Mouse (Mus musculus) thymus, postnatal 10 days (tissue): ENCODE data around the gene Dscam.

ENCODE experiments used
- DNase-seq, 2 experiments: peaks; one replicate each; pipeline ENCODE4 v3.0.0; 2021; ENCODE audit warnings: low spot score in 2 of 2

The Dscam gene

DNA sequence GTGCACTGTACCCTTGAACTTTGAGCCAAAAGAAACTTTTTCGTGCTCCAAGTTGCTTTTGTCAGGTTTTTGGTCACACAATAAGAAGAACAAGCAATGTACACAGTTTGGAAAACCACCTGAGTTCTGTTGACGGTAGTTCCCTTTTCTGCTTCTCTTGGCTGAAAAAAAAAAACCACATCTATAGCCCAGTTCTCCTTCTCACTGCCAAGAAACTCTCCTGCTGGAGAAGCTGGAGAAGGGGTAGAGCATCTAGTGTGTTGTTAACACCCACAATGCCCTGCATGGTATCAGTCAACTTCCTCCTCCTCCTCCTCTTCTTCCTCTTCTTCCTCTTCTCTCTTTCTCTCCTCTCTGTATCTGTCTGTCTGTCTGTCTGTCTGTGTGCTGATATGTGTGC is 65.3 kb downstream of the Dscam start:
- DNase-seq: no peak

DNA sequence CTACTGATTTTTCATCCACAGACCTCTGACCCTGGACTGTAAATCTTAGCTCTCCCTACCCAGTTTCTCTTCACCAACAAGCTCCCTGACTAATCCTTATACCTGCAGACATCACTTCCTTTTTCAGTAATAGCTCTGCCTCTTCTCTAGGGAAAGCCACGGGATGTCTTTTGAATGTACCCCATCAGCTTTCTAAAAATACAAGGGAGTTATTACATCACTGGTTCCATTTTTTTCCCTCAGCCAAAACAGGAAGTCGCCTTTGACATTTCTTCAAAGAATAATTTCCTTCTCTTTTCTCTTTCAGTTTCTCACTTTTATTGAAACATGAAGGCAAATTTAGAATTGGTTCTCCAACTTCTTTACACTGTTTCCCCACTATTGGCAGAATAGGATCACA is 67.5 kb downstream of the Dscam start:
- no peak for DNase-seq

DNA sequence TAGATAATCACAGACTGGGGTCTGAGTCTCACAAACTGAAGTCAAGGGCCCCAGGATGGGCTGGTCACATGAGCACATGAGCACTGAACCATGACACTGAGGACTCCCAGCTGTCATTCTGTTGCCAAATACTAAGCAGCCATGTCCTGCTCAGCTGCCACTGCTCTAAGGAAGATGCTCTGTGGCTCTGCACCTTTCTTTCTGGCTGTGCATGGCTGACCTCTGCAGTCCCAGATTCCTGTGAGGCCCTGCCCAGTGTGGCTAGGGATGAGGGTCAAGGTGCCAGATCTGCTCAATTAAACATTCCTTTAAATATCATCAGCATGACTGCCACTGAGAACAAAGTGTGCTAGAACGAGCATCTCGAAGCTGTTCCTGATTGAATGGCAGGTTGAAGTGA is 70.5 kb downstream of the Dscam start:
- DNase-seq: no peak

DNA sequence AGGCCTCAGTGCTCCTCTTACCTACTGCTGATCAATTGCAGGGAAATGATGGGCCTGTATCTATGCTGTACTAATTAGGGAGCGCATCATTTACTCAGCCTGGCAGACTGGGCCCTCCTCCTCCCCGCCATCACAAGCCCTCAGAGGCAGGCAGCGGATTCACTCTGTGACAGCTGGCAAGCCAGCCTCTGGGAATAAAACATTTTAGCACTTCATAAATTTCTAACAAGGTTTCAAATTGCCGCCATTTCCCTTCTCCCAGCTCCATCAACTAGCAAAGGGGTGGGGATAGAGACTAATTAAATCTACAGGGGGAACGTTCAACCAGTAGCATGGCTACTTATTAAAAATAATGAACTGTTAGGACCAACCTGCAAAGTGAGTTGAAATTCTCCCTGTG is 72.0 kb downstream of the Dscam start:
- DNase-seq: no peak

DNA sequence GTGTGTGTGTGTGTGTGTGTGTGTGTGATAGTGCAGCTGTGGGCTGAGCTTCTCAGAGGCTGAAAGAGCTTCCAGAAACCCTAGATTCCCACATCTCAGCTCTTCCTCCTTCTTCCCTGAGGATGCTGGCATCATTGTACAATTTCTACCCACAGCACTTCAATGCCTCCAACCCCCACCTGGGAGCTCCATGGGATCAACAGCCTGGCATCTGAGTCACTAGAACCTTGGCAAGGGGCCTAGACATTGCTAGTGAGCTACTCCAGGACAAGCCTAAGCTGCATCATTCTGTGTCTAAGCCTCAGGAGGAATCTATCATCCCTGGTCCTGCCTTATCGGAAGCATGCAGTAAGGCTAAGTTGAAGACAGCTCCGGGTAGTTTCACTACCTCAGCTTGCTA is 73.8 kb downstream of the Dscam start:
- DNase-seq: no peak

DNA sequence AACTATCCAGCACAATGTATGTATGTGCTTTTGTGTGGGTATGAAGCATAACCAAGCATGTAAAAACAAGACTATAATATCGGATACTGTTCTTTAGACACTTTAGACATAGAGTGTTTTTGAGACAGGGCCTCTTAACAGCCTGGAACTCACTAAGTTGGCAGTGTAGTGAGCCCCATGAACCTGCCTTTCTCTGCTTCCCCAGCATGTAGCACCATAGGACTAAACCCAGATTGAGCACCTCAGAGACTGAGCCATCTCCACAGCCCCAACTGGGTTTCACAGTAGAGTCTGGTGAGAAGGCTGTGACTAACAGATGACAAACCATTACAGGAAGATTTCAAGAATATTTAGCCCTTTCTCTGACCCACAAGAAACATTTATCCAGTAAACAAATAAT is 75.1 kb downstream of the Dscam start:
- DNase-seq: no peak

DNA sequence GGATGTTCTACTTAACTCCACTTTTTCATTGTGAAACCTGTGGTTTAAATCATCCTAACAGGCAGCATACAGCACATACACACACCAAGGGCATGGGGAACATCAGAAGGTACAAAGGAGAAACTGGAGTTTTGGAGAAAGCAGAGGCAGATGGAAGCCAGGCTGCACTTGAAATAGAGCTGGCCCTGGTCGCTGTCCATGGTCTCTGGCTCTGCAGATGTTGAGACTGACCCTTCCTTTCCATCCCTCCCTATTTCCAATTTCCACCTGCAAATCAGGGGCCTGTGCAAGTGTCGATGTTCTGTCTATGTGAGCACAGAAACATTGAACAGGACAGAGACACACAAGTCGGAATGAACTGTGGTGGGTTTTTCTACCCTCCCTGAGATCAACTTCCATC is 81.2 kb downstream of the Dscam start:
- no peak for DNase-seq

DNA sequence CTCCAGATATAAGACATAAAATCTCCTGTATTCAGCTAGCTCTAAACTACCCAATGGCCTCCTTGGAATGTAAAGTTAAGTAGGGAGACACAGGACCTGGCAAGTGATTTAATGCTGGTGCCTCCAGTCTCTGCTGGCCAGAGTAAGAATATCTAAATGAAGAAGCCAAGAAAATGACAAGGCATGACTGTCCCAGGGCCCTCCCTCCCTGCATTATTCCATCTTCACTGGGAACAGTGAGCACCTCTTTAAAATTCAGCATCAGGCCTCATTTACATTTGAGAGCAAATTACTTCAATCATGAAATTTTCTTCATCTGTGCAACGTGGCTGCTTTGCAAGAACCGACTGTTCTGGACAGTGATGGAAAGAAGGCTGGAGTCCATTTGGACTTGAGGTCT is 86.9 kb downstream of the Dscam start:
- DNase-seq: no peak

DNA sequence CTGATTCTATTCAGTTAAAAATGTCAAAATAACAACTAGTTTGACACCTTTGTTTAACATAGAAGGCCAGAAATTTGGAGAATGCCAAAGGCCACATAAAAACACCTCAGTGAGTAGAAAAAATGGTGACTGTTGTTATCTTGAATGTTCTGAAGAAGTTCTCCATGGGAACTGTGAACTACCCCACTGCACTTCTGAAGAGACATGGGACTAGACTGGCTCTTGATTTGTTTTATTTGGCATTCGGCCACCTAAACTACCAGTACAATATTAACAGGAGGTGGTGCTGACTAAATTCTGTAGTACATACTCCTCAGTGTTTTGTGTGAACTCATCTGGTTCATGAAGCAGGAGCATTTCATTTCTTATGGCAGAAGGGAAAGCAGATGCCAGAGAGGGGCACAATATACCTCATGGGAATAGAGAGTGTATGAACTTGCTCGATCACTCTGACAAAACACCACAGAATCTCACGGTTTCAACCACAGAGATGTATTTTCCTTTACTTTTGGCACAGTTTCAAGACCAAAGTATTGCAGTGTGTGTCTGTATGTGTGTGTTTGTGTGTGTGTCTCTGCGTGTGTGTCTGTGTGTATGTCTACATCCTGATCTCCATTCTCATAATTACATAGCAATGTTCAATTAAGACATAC is 94.5 kb downstream of the Dscam start:
- no peak for DNase-seq

DNA sequence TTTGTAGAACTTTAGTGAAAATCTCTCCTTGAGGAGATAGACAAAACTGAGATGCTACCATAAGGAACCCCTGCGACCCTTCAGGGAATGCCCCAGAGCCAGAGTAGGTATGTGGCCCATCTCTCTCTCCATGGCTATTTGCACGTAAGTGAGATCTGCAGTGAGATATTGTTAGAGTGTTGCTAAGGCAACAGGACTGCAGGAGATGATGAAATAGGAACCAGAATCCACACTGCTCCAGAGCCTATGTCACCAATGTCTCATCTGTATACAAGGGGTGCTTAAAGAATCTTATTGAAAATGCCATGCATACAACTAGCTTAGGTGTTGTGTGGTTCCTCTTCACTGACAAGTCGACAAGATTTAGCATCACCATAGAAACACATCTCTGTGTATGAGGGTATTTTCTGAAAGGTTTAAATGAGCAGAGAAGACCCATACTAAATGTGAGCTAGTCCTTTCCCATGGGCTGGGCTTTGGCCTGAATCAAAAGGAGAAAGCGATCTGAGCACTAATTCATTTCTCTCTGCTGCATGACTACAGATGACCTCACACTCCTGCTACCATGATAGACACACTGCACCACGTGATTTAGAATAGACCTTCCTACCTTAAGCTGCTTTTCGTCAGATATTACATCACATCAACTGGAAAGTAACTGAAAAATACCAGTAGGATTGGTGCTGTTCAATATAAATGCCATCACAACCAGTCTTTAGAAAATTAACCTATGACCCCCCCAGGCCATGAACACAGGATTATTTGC is 95.2 kb downstream of the Dscam start:
- no peak for DNase-seq

DNA sequence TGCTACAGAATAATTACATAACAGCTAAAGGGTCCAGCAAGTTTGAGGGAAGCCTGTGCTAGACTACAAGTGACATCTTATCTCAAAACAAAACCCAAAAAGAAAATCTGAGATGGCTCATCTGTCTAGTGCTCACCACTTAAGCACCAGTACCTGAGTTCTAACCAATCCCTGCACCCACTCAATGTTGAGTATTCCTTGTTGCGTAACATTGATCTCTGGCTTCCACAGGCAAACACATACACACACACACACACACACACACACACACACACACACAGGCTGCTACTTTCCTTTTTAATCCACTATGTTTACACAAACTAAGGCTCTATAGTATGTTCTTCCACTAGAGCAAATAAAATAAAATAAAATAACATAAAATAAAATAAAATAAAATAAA is 96.7 kb downstream of the Dscam start:
- DNase-seq: no peak

DNA sequence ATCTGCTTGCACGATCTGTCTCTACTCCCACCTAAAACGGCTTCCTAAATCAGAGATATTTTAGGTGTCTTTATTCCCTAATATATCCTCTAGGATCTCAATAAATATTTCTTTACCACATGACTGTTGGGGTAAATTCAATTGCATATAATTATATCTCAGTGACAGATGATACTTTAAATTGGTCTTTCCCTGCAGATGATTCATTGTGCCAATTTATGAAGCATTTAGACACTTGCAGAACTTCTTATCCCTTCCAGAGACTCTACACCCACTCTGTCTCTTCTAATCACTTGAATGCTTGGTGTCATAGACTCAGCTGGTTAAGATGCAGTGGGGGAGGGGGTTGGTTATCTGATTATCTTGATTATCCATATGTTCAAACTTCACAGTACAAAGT is 97.9 kb downstream of the Dscam start:
- no peak for DNase-seq

DNA sequence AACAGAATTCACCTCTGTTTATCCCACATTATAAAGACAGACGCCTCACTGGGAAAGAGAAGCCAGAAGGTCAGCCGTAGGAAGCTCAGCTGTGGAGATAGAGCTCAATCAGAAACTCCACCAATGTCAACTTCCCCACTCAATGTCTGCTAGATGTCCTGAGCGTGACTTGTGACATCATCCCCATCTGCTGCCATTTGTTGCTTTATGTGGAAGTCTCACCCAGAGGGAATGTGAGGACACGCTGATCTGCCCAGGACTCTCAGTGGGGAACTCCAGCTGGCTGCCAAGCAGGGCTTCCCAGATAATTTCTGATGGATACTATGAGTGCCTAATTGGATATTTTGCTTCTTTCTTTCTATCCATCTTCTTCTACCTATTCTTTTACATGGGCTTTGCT is 103.7 kb downstream of the Dscam start:
- no peak for DNase-seq

DNA sequence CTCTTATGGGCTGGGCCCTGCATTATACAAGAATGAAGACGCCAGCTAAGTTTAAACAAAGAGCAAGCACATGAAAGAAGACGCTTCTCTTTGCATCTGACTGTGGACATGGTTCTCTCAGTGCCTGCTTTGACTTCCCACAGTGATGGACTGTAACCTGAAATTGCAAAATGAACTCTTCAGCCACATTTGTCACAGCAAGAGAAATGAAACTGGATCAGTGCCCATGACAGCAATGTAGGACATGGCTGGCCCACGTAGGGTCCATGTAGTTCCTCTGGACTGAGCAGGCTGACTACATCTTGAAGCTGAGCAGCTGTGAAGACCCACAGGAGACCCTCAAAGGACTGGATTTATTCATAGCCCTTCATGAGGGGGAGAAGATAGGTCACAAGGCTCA is 108.3 kb downstream of the Dscam start:
- DNase-seq: no peak

DNA sequence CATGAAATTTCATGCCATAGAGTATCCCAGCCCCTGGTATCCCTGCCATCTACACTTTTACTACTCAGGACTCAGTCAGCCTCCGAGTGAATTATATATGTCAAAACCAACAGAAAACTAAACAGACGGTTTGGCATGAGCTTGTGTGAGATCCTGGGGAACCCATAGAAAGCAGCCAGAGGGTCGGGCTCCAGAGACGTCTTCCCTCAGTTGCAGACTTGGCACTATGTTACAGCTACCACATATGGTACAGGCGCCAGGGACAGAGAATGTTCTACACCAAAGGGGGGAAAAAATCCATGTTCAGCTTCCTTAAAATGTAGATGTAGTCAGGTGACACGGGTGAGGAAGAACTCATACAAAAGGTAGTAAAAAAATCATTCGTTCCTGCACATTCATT is 109.2 kb downstream of the Dscam start:
- no peak for DNase-seq

DNA sequence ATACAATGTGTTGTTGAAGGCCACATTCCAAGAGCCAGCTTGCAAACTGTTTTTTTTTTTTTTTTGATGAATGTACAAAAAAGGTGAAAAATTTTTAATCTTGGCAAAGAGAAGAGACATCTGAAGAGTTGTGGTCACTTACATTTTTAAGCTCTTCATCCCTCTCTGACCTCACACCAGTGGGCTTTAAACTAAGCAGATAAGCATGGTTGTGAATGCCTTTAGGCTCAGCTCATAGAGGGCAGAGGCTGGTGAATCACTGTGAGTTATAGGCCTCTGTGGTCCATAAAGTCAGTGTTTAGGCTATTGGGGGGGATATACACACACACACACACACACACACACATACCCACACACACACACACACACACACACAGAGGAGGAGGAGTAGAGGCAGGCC is 109.8 kb downstream of the Dscam start:
- DNase-seq: no peak

DNA sequence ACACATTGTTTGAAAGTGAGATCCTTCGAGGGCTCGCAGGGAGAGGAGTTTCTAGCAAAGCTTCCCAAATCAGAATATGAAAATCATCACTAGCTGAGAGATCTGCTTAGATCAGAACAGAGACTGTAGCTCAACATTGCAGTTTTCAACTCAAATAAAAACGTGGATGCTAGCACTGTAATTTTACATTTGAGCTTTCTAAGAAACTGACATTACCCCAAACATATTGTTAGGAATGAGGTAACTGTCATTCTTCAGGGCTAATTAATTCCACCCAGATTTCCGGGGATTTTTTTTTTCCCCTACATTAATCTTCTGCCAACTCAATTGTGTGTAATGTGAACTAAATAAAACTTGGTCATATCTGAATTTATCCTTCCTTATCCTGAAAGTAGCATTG is 110.3 kb downstream of the Dscam start:
- no peak for DNase-seq

DNA sequence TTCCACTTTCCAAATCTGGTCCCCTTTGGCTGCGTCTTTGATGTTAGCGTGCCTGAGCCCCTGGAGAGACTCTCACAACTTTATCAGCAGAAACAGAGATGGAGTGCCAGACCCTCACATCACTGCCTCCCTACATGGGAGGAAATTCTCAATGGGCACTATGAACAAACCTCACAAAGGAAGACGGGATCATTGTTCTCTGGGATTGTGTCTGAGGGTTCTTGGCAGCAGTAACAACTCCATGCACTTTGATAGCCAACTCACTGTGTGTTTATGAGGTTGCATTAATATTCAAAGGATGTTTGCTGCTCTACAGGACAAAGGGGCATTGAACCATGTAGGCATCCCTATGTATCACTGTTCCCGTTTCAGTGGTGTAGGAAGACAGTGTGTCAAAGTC is 135.3 kb downstream of the Dscam start:
- no peak for DNase-seq

DNA sequence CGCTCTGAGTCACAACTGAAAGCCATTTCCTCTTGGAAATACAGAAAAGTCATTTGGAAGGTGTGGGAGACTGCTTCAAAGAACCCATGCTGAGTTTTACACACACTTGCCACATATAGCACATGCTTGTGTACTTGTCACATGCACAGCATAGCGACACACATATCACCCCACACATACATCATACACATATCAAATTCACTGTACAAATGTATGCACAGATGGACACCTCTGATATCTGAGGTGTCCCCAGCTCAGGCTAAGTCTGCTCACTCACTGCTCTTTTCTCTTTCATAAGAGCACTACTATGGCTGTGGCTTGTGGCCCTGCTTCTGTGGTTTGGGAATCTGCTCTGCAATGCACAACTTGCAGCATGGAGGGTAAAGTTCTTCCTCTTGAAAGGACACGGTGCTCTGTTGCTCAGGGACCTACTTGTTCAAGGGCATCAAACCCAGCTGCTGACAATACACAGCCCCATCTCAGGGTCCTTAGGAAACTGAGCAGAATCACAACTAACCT is 137.0 kb downstream of the Dscam start:
- no peak for DNase-seq

DNA sequence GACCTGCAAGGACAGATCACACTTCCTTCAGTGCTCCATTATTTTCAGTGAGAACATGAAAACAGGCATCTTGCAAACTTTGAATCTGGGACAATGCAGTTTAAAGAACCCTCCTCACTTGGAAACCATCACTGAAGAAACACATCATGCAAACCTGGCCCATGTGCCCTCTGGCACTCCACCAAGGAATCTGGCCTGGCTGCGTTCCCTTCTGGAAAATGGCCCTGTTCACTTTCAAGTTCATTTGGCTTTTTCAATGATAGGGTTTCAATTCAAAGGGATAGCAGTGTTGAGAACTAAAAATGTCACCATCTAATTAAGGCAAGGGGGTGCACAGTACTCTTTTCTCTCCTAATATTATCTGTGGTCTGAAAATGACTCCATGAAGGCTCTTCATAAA is 142.9 kb downstream of the Dscam start:
- DNase-seq: no peak

DNA sequence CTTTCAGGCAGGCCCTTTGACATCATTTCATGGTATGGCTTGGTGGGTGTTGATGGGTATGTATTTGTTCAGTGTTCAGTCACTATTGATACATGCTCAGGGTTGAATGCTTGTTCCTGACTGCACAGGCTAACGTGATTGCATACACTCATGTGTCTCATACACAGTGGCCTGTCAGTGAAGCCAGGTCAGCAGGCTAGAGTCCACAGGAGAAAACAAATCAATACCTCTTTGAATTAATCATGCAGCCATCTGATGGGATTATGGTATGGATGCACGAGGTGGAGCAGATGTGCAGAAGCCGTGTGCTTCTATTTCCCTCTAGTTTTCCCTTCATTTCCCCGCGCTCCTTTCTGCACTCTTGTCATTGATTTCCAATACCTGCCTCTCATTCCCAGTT is 143.7 kb downstream of the Dscam start:
- DNase-seq: no peak

DNA sequence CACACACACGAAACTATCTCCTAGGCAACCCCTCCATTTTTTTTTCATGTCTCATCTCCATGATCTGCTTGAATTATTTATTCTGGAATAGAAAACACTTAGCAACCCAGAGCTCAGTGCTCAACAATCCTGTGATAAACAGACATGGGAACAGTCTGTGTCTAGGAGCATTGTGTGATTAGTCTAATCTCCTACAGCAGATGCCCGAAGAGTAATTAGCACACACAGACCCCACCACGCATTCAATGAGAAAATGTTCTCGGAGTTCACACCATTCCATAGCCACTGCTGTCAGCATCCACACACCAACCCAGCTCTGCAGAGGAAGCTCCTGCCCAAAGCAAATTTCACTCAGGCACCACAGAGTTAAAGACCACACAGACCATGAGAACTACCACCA is 146.1 kb downstream of the Dscam start:
- no peak for DNase-seq

DNA sequence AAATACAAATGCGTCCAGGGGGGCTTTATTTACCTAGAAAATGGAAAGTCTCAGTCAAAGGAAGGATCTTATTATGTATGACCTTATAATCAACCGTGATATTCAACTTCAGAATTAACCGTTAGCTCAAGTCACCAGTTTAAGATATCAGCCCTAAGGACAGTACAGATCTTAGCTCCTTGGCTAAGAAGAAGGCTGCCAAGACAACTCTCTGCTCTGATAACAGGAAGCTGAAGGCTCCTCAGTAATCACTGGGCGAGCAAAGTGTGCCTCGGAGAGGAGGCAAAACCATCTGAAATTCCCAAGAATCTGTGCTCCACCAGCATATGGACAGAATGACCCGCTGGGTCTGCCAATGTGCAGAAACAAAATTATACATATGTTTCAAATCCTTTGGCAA is 149.1 kb downstream of the Dscam start:
- no peak for DNase-seq

DNA sequence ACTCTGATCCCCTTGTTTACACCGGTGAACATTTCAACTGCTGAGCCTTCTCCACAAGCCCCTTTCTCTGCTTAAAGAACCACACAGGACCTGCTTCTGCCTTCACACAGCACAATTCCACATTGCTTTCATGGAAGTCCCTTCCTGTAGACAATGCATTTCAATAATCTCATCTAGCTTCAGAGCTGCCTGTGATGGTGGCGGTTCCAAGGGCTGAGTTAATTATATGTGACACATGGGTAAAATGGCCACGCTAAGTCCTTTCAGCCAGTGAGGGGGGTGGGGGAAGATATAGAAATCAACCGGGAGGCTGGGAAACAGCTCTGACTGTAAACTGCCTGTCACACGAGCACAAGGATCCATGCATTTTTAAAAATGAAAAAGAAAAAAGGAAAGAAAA is 152.2 kb downstream of the Dscam start:
- no peak for DNase-seq
